Mouse (Mus musculus) liver, embryonic 14.5 days (tissue): ENCODE measurements at regions not wholly inside any gene's neighbourhood (a gene's known extent, or its start where the extent isn't known, plus 50 kb on each side); places are given as distances from the start of the nearest gene placed in this dataset.

Experiments
- CTCF ChIP-seq: IDR thresholded peaks from 2 replicates; pipeline ENCODE4 v1.5.1; 2016; ENCODE audit warnings: antibody characterized with exemption, low read depth, control low read depth
- EP300 ChIP-seq: IDR thresholded peaks from 2 replicates; pipeline ENCODE4 v1.6.1; 2016; ENCODE audit warnings: antibody characterized with exemption, low read depth

- TF ChIP-seq CTCF (no peak), EP300 (no peak)
Observed at GRCm38 (mm10) chr8:34269848-34270247, 158.3 kb upstream of the Gm10131 start.
